Mouse (Mus musculus): ENCODE measurements around the gene AU022252. TPM values are rescaled to one million over a fixed set of nuclear protein-coding genes. Genes with fewer than 3 reads are reported as not detected.

AU022252 gene
- polyA plus RNA-seq, 1 experiment from 2014 or later = 26.8 TPM

GRCm38 (mm10) chr4:119195582-119196320 is 36.8 kb downstream of the AU022252 start:
- Histone ChIP-seq H3K4me2 (peak overlapping the region; percentile 58), H3K4me3 (peak overlapping the region; percentile 56), H3K9ac (peak overlapping the region; percentile 61), H3K27ac (peak overlapping the region; percentile 77), H3K27me3 (replicated peaks) (no peaks in the 10 kb centered on the region), H3K4me1 (peaks cover 21% of the 10 kb centered on the region), H3K36me3 (replicated peaks) (peaks cover under 1% of the 10 kb centered on the region; the same call in 1 of the 2 replicates), H3K9me3 (no peaks in the 10 kb centered on the region)
- 4% methylated on average over 18 of the region's 18 CpGs for WGBS
- peak; percentile 7 for ATAC-seq (replicated peaks)

GRCm38 (mm10) chr4:119194909-119195581 is 37.5 kb downstream of the AU022252 start, which contains the start of gene Svbp:
Gene Svbp (plus strand): TSS chr4:119195306.
- 1% methylated on average over 43 of the region's 47 CpGs for WGBS
- H3K4me1 ChIP-seq = peaks cover 21% of the 10 kb centered on the region
- no peaks in the 10 kb centered on the region for H3K36me3 ChIP-seq (replicated peaks)
- no peaks in the 10 kb centered on the region for H3K27me3 ChIP-seq (replicated peaks)
- peak within 1 kb of the TSS; percentile 58 for H3K4me2 ChIP-seq
- H3K9me3 ChIP-seq = no peaks in the 10 kb centered on the region
- H3K27ac ChIP-seq = peak within 1 kb of the TSS; percentile 77
- peak within 1 kb of the TSS; percentile 61 for H3K9ac ChIP-seq
- peak; percentile 89 for ATAC-seq (replicated peaks)
- H3K4me3 ChIP-seq = peak within 1 kb of the TSS; percentile 56

GRCm38 (mm10) chr4:119192757-119193156 is 39.8 kb downstream of the AU022252 start:
- no peaks in the 10 kb centered on the region for H3K9me3 ChIP-seq
- H3K4me3 ChIP-seq = no peak overlapping the region
- no peak overlapping the region for H3K4me2 ChIP-seq
- no peaks in the 10 kb centered on the region for H3K36me3 ChIP-seq (replicated peaks)
- no peaks in the 10 kb centered on the region for H3K27me3 ChIP-seq (replicated peaks)
- 85% methylated on average over 4 of the region's 4 CpGs for WGBS
- H3K27ac ChIP-seq = no peak overlapping the region
- peaks cover 9% of the 10 kb centered on the region for H3K4me1 ChIP-seq
- H3K9ac ChIP-seq = no peak overlapping the region
- ATAC-seq (replicated peaks) = no peak

DNA sequence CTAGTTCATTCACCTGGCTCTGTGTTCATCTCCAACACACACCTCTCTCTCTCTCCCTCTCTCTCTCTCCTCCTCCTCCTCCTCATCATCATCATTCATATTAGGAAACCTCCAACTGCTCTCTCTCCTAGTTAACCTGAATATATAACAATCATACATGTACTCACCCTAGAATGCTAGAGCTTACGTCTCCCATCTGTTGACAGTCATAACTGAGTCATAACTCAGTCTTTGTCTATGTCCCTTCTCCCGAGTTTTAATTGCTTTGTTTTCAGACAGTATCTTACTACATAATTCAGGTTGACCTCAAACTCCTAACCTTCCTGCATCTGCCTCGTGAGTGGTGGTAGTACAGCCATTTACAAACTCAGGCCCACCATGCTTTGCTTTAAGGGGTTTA is 41.2 kb downstream of the AU022252 start:
- H3K27me3 ChIP-seq (replicated peaks) = no peaks in the 10 kb centered on the region; the same call in 1 of the 2 replicates
- no peaks in the 10 kb centered on the region for H3K4me1 ChIP-seq
- H3K4me2 ChIP-seq = no peak overlapping the region
- no peak overlapping the region for H3K27ac ChIP-seq
- no peaks in the 10 kb centered on the region for H3K36me3 ChIP-seq (replicated peaks)
- no peaks in the 10 kb centered on the region for H3K9me3 ChIP-seq
- no peak overlapping the region for H3K4me3 ChIP-seq
- 73% methylated on average over 3 of the region's 3 CpGs for WGBS
- no peak for ATAC-seq (replicated peaks)
- no peak overlapping the region for H3K9ac ChIP-seq

- WGBS = 81% methylated on average over 8 of the region's 8 CpGs
- no peak overlapping the region for H3K27ac ChIP-seq
- no peak overlapping the region for H3K9ac ChIP-seq
- H3K27me3 ChIP-seq (replicated peaks) = no peaks in the 10 kb centered on the region; the same call in 1 of the 2 replicates
- ATAC-seq (replicated peaks) = no peak
- H3K36me3 ChIP-seq (replicated peaks) = no peaks in the 10 kb centered on the region
- no peaks in the 10 kb centered on the region for H3K9me3 ChIP-seq
- H3K4me1 ChIP-seq = no peaks in the 10 kb centered on the region
- no peak overlapping the region for H3K4me3 ChIP-seq
- no peak overlapping the region for H3K4me2 ChIP-seq
Observed at GRCm38 (mm10) chr4:119190618-119191017, 41.9 kb downstream of the AU022252 start.

- Histone ChIP-seq H3K36me3 (replicated peaks) (no peaks in the 10 kb centered on the region), H3K9ac (no peak within 1 kb of the TSS), H3K4me1 (no peaks in the 10 kb centered on the region), H3K4me3 (no peak within 1 kb of the TSS), H3K9me3 (no peaks in the 10 kb centered on the region), H3K4me2 (no peak within 1 kb of the TSS), H3K27ac (no peak within 1 kb of the TSS), H3K27me3 (replicated peaks) (no peaks in the 10 kb centered on the region; the same call in 1 of the 2 replicates)
- no peak for ATAC-seq (replicated peaks)
- WGBS = 55% methylated on average over 6 of the region's 6 CpGs
Observed at GRCm38 (mm10) chr4:119189864-119190263, 42.6 kb downstream of the AU022252 start, which contains the start of gene Ermap. Gene Ermap (minus strand): TSS chr4:119190011.

- Histone ChIP-seq H3K9me3 (no peaks in the 10 kb centered on the region), H3K4me3 (no peak overlapping the region), H3K4me1 (no peaks in the 10 kb centered on the region), H3K27me3 (replicated peaks) (no peaks in the 10 kb centered on the region; the same call in 1 of the 2 replicates), H3K9ac (no peak overlapping the region), H3K27ac (no peak overlapping the region), H3K4me2 (no peak overlapping the region), H3K36me3 (replicated peaks) (no peaks in the 10 kb centered on the region)
- no peak for ATAC-seq (replicated peaks)
- WGBS = 33% methylated on average over 6 of the region's 6 CpGs
Observed at GRCm38 (mm10) chr4:119189392-119189791, 43.1 kb downstream of the AU022252 start.

GRCm38 (mm10) chr4:119188060-119188785 is 44.3 kb downstream of the AU022252 start:
- Histone ChIP-seq H3K36me3 (replicated peaks) (no peaks in the 10 kb centered on the region), H3K9me3 (no peaks in the 10 kb centered on the region), H3K27ac (no peak overlapping the region), H3K4me3 (no peak overlapping the region), H3K4me2 (no peak overlapping the region), H3K4me1 (no peaks in the 10 kb centered on the region), H3K27me3 (replicated peaks) (no peaks in the 10 kb centered on the region; the same call in 1 of the 2 replicates), H3K9ac (no peak overlapping the region)
- WGBS = 58% methylated on average over 11 of the region's 11 CpGs
- ATAC-seq (replicated peaks) = no peak

GRCm38 (mm10) chr4:119185771-119186170 is 46.7 kb downstream of the AU022252 start:
- no peaks in the 10 kb centered on the region; the same call in 1 of the 2 replicates for H3K27me3 ChIP-seq (replicated peaks)
- no peak overlapping the region for H3K9ac ChIP-seq
- H3K36me3 ChIP-seq (replicated peaks) = no peaks in the 10 kb centered on the region
- no peak for ATAC-seq (replicated peaks)
- no peaks in the 10 kb centered on the region for H3K4me1 ChIP-seq
- 86% methylated on average over 4 of the region's 4 CpGs for WGBS
- H3K4me2 ChIP-seq = no peak overlapping the region
- no peaks in the 10 kb centered on the region for H3K9me3 ChIP-seq
- no peak overlapping the region for H3K4me3 ChIP-seq
- no peak overlapping the region for H3K27ac ChIP-seq

- WGBS = 48% methylated on average over 1 of the region's 1 CpGs
- Histone ChIP-seq H3K4me2 (no peak overlapping the region), H3K27ac (no peak overlapping the region), H3K9ac (no peak overlapping the region), H3K27me3 (replicated peaks) (no peaks in the 10 kb centered on the region; the same call in 1 of the 2 replicates), H3K36me3 (replicated peaks) (no peaks in the 10 kb centered on the region), H3K4me3 (no peak overlapping the region), H3K9me3 (no peaks in the 10 kb centered on the region), H3K4me1 (no peaks in the 10 kb centered on the region)
- ATAC-seq (replicated peaks) = no peak
Observed at GRCm38 (mm10) chr4:119183525-119183924, 49.0 kb downstream of the AU022252 start.

- WGBS = 91% methylated on average over 9 of the region's 9 CpGs
Observed at GRCm38 (mm10) chr4:119181456-119181855, 51.1 kb downstream of the AU022252 start.

DNA sequence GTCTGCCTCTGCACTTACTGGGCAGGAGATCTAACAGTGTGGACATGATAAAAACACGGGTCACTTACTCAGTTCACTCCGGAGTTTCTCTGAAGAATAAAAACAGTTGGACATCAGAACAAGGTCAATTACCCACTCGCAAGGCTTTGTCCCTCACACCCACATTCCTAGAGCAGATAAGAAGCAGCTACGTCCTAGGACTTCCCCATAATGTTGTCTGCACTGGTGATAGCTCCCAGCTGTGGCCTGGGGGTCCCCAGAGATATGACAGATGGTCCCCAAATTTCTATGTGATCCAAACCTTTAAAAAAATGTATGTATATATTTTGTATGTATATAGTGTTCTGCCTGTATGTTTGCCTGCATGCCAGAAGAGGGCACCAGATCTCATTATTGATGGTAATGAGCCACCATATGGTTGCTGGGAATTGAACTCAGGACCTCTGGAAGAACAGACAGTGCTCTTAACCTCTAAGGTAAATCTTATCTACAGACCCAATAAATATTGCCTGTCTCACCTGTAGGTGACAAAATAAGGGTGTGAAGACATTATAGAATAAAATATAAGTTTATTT is 52.3 kb downstream of the AU022252 start:
- H3K9ac ChIP-seq = no peak overlapping the region
- H3K4me1 ChIP-seq = no peaks in the 10 kb centered on the region
- H3K27me3 ChIP-seq (replicated peaks) = no peaks in the 10 kb centered on the region
- no peak for ATAC-seq (replicated peaks)
- H3K36me3 ChIP-seq (replicated peaks) = no peaks in the 10 kb centered on the region
- WGBS = 63% methylated on average over 4 of the region's 4 CpGs
- H3K9me3 ChIP-seq = no peaks in the 10 kb centered on the region
- H3K4me2 ChIP-seq = no peak overlapping the region
- H3K4me3 ChIP-seq = no peak overlapping the region
- H3K27ac ChIP-seq = no peak overlapping the region

More at GRCm38 (mm10) chr4:119181456-119181855, 51.1 kb downstream of the AU022252 start:
- no peaks in the 10 kb centered on the region for H3K27me3 ChIP-seq (replicated peaks)
- ATAC-seq (replicated peaks) = no peak
- no peak overlapping the region for H3K27ac ChIP-seq
- H3K9me3 ChIP-seq = no peaks in the 10 kb centered on the region
- no peak overlapping the region for H3K9ac ChIP-seq
- H3K4me2 ChIP-seq = no peak overlapping the region
- no peaks in the 10 kb centered on the region for H3K4me1 ChIP-seq
- no peak overlapping the region for H3K4me3 ChIP-seq
- no peaks in the 10 kb centered on the region for H3K36me3 ChIP-seq (replicated peaks)

Data from midbrain, embryonic 15.5 days (tissue).